Mouse (Mus musculus): Measurements from ENCODE around the gene Sec13. TPM values are rescaled to one million over a fixed set of nuclear protein-coding genes. Genes with fewer than 3 reads are reported as not detected.

Sec13 gene
- polyA plus RNA-seq (2012; rRNA removed), result 93.8 and 96.0 TPM in 2 replicates

DNA sequence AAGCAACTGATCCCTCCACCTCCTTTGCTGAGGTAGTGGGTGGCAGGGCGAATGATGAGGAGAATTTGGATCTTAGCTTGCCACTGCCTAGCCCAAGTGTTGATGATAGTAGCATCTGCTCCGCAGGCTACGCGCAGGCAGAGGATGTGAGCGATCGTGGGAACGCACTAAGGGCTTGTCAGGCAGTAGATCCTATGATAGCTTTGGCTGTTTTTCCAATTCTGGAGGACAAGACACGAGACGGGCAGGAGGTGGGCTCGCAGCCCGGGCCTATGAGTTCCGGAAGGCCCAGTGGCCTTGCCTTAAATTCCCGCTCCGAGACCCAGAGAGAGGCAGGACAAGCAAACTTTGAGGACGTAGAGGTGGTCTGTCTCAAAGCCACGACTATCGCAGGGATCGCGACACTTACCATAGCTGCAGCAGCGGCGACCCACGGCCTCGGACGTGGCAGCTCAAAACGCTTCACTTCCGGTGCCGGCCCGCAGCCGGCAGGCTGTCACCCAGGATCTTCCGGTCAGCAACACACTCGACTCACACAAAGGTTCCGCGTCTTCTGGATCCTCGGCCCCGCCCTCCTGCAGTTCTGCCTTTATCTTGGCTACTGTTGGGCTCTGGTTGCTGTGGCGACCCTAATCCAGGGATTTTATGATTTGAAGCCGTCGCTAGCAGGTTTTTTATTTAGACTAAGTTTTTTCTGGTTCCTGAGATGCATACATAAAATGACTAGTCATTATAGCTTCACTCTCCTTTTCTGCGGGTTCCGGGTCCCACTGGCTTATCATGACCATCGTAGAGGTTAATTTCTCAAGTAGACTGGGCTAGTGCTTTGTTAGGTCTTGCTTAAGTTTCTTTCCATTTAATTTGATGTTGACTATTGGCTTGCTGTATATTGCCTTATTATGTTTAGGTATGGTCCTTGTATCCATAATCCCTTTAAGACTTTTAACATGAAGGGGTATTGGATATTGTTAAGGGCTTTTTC is at the start of gene Sec13:
TSS of gene Sec13 (minus strand) at position 508 of the 982 bp plus-strand sequence.

DNA sequence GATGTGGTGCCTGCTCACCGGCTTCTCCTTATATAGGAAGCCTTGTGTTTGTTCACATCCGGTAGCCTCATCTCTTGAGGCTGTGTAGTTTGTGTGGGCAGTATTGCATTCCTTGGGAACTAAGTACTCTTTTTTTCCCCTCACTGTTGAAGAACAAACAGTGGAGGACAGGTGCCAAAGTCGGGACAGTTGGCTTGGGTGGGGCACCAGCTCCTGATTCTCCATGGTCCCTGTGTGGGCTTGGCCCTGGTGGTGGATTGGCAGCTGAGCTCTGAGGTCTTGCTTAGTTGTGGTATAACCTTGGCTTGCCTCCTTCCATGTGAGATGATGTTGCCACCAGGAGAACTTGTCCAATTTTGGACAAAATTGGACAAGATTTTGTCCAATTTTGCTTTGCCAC is 20.7 kb downstream of the Sec13 start, which contains the start of gene Ghrl:
TSS of gene Ghrl (minus strand) at position 3 of the 400 bp plus-strand sequence.

DNA sequence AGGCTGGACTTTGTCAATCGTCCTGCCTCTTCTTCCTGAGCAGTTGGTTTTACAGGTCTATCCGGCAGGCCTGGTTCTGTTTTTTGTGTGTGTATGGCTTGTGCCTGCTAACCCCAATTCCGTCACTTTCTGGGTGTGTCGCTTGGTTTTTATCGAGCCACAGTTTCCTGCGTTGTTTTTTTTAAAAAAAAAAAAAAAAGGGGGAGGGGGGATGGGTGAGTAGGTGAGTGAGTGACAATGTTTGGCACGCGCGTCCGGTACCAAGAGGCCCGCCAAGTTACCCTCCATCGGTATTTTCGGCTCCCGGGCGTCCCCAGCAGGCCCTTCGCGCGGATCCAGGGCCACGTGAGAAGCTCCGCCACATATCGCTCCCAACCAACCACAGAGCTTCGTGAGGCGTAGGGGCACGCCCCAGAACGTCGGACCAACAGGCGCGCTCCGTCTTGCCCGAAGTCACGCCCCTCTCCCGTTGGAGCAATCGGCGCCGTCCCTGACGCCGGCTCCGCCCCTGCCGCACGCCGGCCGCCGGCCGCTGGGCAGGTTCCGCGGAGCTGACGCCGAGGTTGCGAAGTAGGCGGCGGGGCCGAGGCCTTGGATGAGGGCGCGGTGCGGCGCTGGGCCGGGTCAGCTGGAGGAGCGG is 43.8 kb downstream of the Sec13 start, which contains the start of gene Tatdn2:
TSS of gene Tatdn2 (plus strand) at position 469 of the 640 bp plus-strand sequence.

Other genes starting within 250 kb of the Sec13 start
- 0.01 TPM in 1 of 2 replicates, not detected in the other for gene Prrt3, start 238.8 kb downstream of the Sec13 start, polyA plus RNA-seq (2012; rRNA removed)
- gene Emc3, start 209.1 kb downstream of the Sec13 start, polyA plus RNA-seq (2012; rRNA removed), result 24.7 and 25.0 TPM in 2 replicates
- 4.0 and 4.2 TPM in 2 replicates for gene Fancd2, start 209.1 kb downstream of the Sec13 start, polyA plus RNA-seq (2012; rRNA removed)
- not detected in 2 replicates for gene Fancd2os, start 140.0 kb downstream of the Sec13 start, polyA plus RNA-seq (2012; rRNA removed)
- 75.9 and 79.8 TPM in 2 replicates for gene Brk1, start 136.0 kb downstream of the Sec13 start, polyA plus RNA-seq (2012; rRNA removed)
- gene Vhl, start 116.8 kb downstream of the Sec13 start, polyA plus RNA-seq (2012; rRNA removed), result 5.9 and 7.4 TPM in 2 replicates
- 21.6 and 22.6 TPM in 2 replicates for gene Irak2, start 102.3 kb downstream of the Sec13 start, polyA plus RNA-seq (2012; rRNA removed)
- gene Tatdn2, start 43.7 kb downstream of the Sec13 start, polyA plus RNA-seq (2012; rRNA removed), result 10.8 and 11.6 TPM in 2 replicates
- gene Ghrl, start 20.9 kb downstream of the Sec13 start, polyA plus RNA-seq (2012; rRNA removed), result 0.20 TPM in 1 of 2 replicates, not detected in the other